Mouse (Mus musculus): ENCODE measurements around the gene Stab2. TPM values are rescaled to one million over a fixed set of nuclear protein-coding genes. Genes with fewer than 3 reads are reported as not detected.

Gene Stab2
- polyA plus RNA-seq, 1 experiment, result 0.57 TPM

GRCm38 (mm10) chr10:86794794-86795535 lies 212.9 kb downstream of the Stab2 start:
- DNase-seq (ENCODE audit: low read depth, low spot score), result no peak
- WGBS, result 91% methylated on average over 9 of the region's 9 CpGs

- DNase-seq (ENCODE audit: low read depth, low spot score), result no peak
- WGBS, result 89% methylated on average over 4 of the region's 4 CpGs
These were observed 213.6 kb downstream of the Stab2 start for GRCm38 (mm10) chr10:86794196-86794595.

GRCm38 (mm10) chr10:86793509-86793951 lies 214.3 kb downstream of the Stab2 start:
- WGBS, result 63% methylated on average over 2 of the region's 2 CpGs
- DNase-seq (ENCODE audit: low read depth, low spot score), result no peak

GRCm38 (mm10) chr10:86791507-86792184 lies 216.2 kb downstream of the Stab2 start:
- DNase-seq (ENCODE audit: low read depth, low spot score), result no peak
- WGBS, result 74% methylated on average over 7 of the region's 7 CpGs

Other genes with a start within 250 kb of the Stab2 start
- gene Gm49358, start 244.1 kb downstream of the Stab2 start, polyA plus RNA-seq (2012; rRNA removed), result not detected in 2 replicates
- gene Nt5dc3, start 229.0 kb downstream of the Stab2 start, polyA plus RNA-seq (2012; rRNA removed), result 3.2 and 3.3 TPM in 2 replicates
- gene 1700113H08Rik, start 50.0 kb upstream of the Stab2 start, polyA plus RNA-seq (2012; rRNA removed), result not detected in 2 replicates

Data from large intestine, adult 2 months (tissue).